Mouse (Mus musculus): Measurements from ENCODE around the gene Rnf151. TPM values are rescaled to one million over a fixed set of nuclear protein-coding genes. Genes with fewer than 3 reads are reported as not detected.

The Rnf151 gene
- polyA plus RNA-seq, 1 experiment: 1.8 TPM

DNA sequence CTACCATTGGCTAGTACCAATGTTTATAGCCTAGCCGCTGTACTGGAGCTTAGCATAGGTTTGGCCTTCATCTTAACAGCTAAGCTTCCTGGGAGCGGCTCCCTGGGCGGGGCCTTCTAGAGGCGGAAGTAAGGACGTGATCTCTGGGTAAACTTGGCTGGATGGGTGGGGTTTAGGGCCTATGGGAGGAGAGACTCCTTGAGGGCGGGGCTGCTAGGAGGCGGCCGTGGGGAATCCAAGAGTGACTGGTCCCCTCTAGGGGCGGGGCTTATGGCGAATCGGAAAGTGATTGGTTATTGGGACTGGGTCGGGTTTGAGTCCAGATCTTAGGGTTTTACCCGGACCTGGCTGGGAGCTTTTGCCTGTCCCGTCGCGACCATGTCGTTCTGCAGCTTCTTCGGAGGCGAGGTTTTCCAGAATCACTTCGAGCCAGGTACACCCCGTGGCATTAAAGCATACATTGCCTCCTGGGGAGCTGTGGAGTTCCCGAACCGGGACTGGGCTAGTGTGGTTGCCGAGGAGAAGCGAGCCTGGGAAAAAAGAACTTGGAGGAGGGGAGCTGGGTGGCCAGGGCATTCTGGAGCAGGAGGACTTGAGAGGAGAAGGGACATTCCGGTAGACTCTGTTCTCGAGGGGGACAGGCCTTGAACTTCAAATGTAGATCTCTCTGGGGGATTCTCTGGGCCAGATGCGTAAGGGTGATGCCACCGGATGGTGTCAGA lies 18.6 kb upstream of the Rnf151 start, which contains the start of gene Msrb1:
Gene Msrb1 (plus strand): TSS at position 313 of the 722 bp plus-strand sequence.
- Histone ChIP-seq H3K4me3 (ENCODE audit: insufficient read depth, poor library complexity, severe bottlenecking) (peak within 1 kb of the TSS; percentile 61), H3K27me3 (ENCODE audit: control insufficient read depth, insufficient read depth, insufficient read length) (peaks cover 6% of the 10 kb centered on the region), H3K79me3 (ENCODE audit: low read depth) (no peaks in the 10 kb centered on the region), H3K79me2 (ENCODE audit: control insufficient read depth, insufficient read depth) (no peaks in the 10 kb centered on the region), H3ac (ENCODE audit: control insufficient read depth, insufficient read length, low read depth) (peak within 1 kb of the TSS; percentile 88), H3K36me3 (ENCODE audit: control insufficient read depth, insufficient read depth) (no peaks in the 10 kb centered on the region)
- no peak for TF ChIP-seq CEBPB (IDR thresholded peaks at IDR 0.05; ENCODE audit: low read depth)
- TF ChIP-seq MYOD1 (IDR thresholded peaks at IDR 0.05; ENCODE audit: control insufficient read depth, insufficient read length, low read depth): no peak
- no peak for TF ChIP-seq CTCF (IDR thresholded peaks at IDR 0.05; ENCODE audit: control insufficient read depth, insufficient read depth, insufficient read length)
- no peak for TF ChIP-seq MYOG (IDR thresholded peaks at IDR 0.05; ENCODE audit: control insufficient read depth, extremely low read depth, insufficient read length)
- TF ChIP-seq MAX (IDR thresholded peaks at IDR 0.05): no peak
- no peak for TF ChIP-seq USF1 (IDR thresholded peaks at IDR 0.05; ENCODE audit: low read depth)
- no peak for TF ChIP-seq FOSL1 (IDR thresholded peaks at IDR 0.05; ENCODE audit: insufficient read depth, low read length, poor library complexity, severe bottlenecking)

DNA sequence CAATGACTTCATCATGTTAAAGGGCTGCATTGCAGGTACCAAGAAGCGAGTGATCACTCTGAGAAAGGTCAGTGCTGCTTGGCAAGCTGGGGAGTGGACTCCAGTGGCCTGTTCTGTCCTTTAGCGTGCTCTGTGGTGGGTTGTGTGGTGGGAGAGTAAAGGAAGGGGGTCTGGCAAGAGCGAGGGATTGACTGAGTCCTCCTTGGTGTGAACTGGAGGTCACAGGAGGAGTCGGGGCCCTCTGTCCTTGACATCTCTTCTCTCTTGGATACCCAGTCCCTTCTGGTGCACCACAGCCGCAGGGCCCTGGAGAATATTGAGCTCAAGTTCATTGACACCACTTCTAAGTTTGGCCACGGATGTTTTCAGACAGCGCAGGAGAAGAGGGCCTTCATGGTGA lies 17.6 kb upstream of the Rnf151 start:
- no peaks in the 10 kb centered on the region for H3K79me2 ChIP-seq (ENCODE audit: control insufficient read depth, insufficient read depth)
- H3K36me3 ChIP-seq (ENCODE audit: control insufficient read depth, insufficient read depth): no peaks in the 10 kb centered on the region
- no peak for TF ChIP-seq USF1 (IDR thresholded peaks at IDR 0.05; ENCODE audit: low read depth)
- no peak for TF ChIP-seq CEBPB (IDR thresholded peaks at IDR 0.05; ENCODE audit: low read depth)
- no peak for TF ChIP-seq CTCF (IDR thresholded peaks at IDR 0.05; ENCODE audit: control insufficient read depth, insufficient read depth, insufficient read length)
- TF ChIP-seq MYOG (IDR thresholded peaks at IDR 0.05; ENCODE audit: control insufficient read depth, extremely low read depth, insufficient read length): no peak
- TF ChIP-seq FOSL1 (IDR thresholded peaks at IDR 0.05; ENCODE audit: insufficient read depth, low read length, poor library complexity, severe bottlenecking): no peak
- TF ChIP-seq MYOD1 (IDR thresholded peaks at IDR 0.05; ENCODE audit: control insufficient read depth, insufficient read length, low read depth): no peak
- TF ChIP-seq MAX (IDR thresholded peaks at IDR 0.05): no peak

DNA sequence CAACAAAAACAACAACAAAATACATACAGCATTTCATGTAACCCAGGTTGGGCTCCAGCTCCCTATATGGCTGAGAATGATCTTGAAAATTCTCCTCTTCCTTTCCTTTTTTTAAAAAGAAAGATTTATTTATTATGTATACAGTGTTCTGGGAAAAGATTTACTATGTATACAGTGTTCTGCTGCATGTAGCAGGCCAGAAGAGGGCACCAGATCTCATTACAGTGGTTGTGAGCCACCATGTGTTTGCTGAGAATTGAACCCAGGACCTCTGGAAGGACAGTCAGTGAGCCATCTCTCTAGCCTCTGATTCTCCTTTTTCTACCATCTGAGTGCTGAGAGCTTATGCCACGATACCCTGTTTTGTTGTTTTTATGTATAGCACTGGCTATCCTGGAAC lies 16.6 kb upstream of the Rnf151 start:
- Histone ChIP-seq H3K4me3 (ENCODE audit: insufficient read depth, poor library complexity, severe bottlenecking) (no peak overlapping the region), H3K27me3 (ENCODE audit: control insufficient read depth, insufficient read depth, insufficient read length) (peaks cover 6% of the 10 kb centered on the region), H3K36me3 (ENCODE audit: control insufficient read depth, insufficient read depth) (no peaks in the 10 kb centered on the region), H3K79me2 (ENCODE audit: control insufficient read depth, insufficient read depth) (no peaks in the 10 kb centered on the region), H3K79me3 (ENCODE audit: low read depth) (no peaks in the 10 kb centered on the region), H3ac (ENCODE audit: control insufficient read depth, insufficient read length, low read depth) (no peak overlapping the region)
- TF ChIP-seq FOSL1 (IDR thresholded peaks at IDR 0.05; ENCODE audit: insufficient read depth, low read length, poor library complexity, severe bottlenecking) (no peak), CTCF (IDR thresholded peaks at IDR 0.05; ENCODE audit: control insufficient read depth, insufficient read depth, insufficient read length) (no peak), MAX (IDR thresholded peaks at IDR 0.05) (no peak), MYOD1 (IDR thresholded peaks at IDR 0.05; ENCODE audit: control insufficient read depth, insufficient read length, low read depth) (no peak), USF1 (IDR thresholded peaks at IDR 0.05; ENCODE audit: low read depth) (no peak), MYOG (IDR thresholded peaks at IDR 0.05; ENCODE audit: control insufficient read depth, extremely low read depth, insufficient read length) (no peak)

More for the DNA sequence above, 17.6 kb upstream of the Rnf151 start:
- no peak overlapping the region for H3K4me3 ChIP-seq (ENCODE audit: insufficient read depth, poor library complexity, severe bottlenecking)
- H3K79me3 ChIP-seq (ENCODE audit: low read depth): no peaks in the 10 kb centered on the region
- peaks cover 6% of the 10 kb centered on the region for H3K27me3 ChIP-seq (ENCODE audit: control insufficient read depth, insufficient read depth, insufficient read length)
- H3ac ChIP-seq (ENCODE audit: control insufficient read depth, insufficient read length, low read depth): no peak overlapping the region

DNA sequence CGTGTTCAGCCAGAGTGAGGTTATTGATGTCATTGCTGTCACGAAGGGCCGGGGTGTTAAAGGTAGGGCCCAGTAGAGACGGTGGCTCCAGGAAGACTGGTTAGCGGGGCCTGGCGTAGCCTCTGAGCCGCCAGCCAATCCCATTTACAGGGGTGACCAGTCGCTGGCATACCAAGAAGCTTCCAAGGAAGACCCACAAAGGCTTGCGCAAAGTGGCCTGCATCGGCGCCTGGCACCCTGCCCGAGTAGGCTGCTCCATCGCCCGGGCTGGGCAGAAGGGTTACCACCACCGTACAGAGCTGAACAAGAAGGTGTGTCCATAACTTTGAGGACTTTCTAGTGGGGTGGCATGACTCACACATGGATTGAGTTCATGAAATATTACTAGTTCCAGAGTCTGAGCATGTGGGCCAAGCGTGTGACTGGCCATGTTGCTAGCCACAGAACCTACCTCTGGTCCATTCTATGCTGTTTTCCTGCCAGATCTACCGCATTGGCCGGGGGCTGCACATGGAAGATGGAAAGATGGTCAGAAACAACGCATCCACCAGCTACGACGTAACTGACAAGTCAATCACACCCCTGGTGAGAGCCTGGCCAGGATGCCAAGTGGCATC lies 15.7 kb upstream of the Rnf151 start:
- Histone ChIP-seq H3K27me3 (ENCODE audit: control insufficient read depth, insufficient read depth, insufficient read length) (peaks cover 6% of the 10 kb centered on the region), H3K79me3 (ENCODE audit: low read depth) (no peaks in the 10 kb centered on the region), H3K36me3 (ENCODE audit: control insufficient read depth, insufficient read depth) (no peaks in the 10 kb centered on the region), H3K4me3 (ENCODE audit: insufficient read depth, poor library complexity, severe bottlenecking) (no peak overlapping the region), H3K79me2 (ENCODE audit: control insufficient read depth, insufficient read depth) (no peaks in the 10 kb centered on the region), H3ac (ENCODE audit: control insufficient read depth, insufficient read length, low read depth) (no peak overlapping the region)
- TF ChIP-seq CTCF (IDR thresholded peaks at IDR 0.05; ENCODE audit: control insufficient read depth, insufficient read depth, insufficient read length) (no peak), MAX (IDR thresholded peaks at IDR 0.05) (no peak), MYOD1 (IDR thresholded peaks at IDR 0.05; ENCODE audit: control insufficient read depth, insufficient read length, low read depth) (no peak), FOSL1 (IDR thresholded peaks at IDR 0.05; ENCODE audit: insufficient read depth, low read length, poor library complexity, severe bottlenecking) (no peak), CEBPB (IDR thresholded peaks at IDR 0.05; ENCODE audit: low read depth) (no peak), MYOG (IDR thresholded peaks at IDR 0.05; ENCODE audit: control insufficient read depth, extremely low read depth, insufficient read length) (no peak), USF1 (IDR thresholded peaks at IDR 0.05; ENCODE audit: low read depth) (no peak)

DNA sequence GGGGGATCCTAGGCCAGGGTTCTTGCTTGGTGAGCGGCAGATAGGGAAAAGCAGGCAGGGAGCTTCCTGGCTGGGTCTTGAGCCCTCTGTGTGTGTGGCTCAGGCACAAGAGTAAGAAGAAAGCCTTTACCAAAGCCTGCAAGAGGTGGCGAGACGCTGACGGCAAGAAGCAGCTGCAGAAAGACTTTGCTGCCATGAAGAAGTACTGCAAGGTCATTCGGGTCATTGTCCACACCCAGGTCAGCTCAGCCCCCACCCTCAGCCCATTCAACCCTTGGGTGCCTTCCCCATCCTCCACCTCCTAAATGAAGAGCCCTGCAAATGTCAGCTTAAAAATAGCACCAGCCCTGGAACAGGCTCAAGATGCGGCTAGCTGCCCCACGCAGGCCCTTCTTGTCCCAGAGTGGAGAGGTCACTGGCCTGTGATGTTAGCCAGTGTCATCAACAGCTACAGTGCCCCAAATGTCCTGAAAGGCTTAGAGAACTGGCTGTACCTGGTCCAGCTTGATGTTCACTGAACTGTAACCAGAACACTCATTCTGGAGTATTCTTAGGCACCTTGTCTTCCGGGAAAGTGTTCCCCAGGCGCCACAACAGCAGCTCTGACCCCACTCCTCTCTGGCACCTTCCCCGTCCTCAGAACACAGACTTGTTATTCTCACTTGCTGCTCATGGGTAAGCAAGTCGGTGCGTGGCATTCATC lies 14.5 kb upstream of the Rnf151 start:
- Histone ChIP-seq H3K36me3 (ENCODE audit: control insufficient read depth, insufficient read depth) (no peaks in the 10 kb centered on the region), H3K4me3 (ENCODE audit: insufficient read depth, poor library complexity, severe bottlenecking) (no peak overlapping the region), H3ac (ENCODE audit: control insufficient read depth, insufficient read length, low read depth) (no peak overlapping the region), H3K79me3 (ENCODE audit: low read depth) (no peaks in the 10 kb centered on the region), H3K79me2 (ENCODE audit: control insufficient read depth, insufficient read depth) (no peaks in the 10 kb centered on the region), H3K27me3 (ENCODE audit: control insufficient read depth, insufficient read depth, insufficient read length) (peaks cover 6% of the 10 kb centered on the region)
- TF ChIP-seq MAX (IDR thresholded peaks at IDR 0.05): no peak
- no peak for TF ChIP-seq MYOD1 (IDR thresholded peaks at IDR 0.05; ENCODE audit: control insufficient read depth, insufficient read length, low read depth)
- no peak for TF ChIP-seq MYOG (IDR thresholded peaks at IDR 0.05; ENCODE audit: control insufficient read depth, extremely low read depth, insufficient read length)
